Mouse (Mus musculus) retina, adult 2 months (tissue): ENCODE results near the gene Manbal.

Source experiments
- DNase-seq: peaks from one replicate; pipeline ENCODE4 v3.0.0-alpha.2; 2012; ENCODE audit warnings: low read depth, low spot score

Gene Manbal

GRCm38 (mm10) chr2:157412497-157412896 is 45.1 kb downstream of the Manbal start:
- no peak for DNase-seq

GRCm38 (mm10) chr2:157417229-157417628 is 49.8 kb downstream of the Manbal start:
- no peak for DNase-seq

GRCm38 (mm10) chr2:157418206-157418605 is 50.8 kb downstream of the Manbal start, which contains the start of gene Src:
Gene Src (plus strand): TSS chr2:157418444.
- DNase-seq: no peak

- DNase-seq: no peak
These were observed 51.2 kb downstream of the Manbal start for GRCm38 (mm10) chr2:157418609-157419071.

DNA sequence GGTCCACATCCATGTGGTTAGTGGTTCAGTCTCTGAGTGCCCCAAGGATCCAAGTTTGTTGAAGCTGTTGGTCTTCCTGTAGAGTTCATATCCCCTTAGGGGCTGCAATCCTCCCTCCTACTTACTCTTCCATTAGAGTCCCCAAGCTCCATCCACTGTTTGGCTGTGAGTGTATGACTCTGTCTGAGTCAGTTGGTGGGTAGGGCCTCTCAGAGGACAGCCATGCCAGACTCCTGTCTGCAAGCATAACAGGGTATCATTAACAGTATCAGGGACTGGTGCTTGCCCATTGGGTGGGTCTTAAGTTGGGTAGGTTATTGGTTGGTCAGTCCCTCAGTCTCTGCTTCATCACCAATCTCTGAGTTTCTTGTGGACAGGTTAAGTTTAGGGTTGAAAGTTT is 52.1 kb downstream of the Manbal start:
- DNase-seq: no peak

GRCm38 (mm10) chr2:157420404-157420803 is 53.0 kb downstream of the Manbal start:
- no peak for DNase-seq

DNA sequence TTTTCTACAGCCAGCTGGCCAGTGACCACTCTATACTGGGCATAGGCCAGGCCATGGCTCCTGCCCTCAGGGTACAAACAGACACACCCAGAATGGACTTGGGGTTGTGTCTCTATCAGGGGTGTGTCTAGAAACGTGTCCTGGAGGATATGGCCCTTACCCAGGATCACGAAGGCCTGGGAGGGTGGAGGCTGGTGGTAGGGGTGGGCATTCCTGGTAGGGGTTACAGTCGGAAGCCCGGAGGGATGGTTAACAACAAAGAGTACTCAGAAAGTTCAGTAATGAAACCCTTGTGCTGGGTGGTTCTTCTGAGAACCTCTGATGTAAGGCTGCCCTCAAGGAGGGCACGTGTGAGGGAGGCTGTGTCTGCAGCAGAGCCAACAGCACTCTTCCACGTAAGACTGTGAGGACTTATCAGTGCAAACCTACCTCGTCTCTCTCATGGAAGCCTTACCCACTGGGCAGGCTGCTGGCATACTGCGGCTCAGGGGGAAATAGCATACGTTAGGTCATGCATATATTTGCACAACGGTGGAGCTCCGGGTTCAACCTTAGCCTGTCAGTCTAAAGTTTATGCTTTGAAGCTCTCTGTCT is 54.8 kb downstream of the Manbal start:
- DNase-seq: no peak

- no peak for DNase-seq
These were observed 55.7 kb downstream of the Manbal start for GRCm38 (mm10) chr2:157422854-157423705.

DNA sequence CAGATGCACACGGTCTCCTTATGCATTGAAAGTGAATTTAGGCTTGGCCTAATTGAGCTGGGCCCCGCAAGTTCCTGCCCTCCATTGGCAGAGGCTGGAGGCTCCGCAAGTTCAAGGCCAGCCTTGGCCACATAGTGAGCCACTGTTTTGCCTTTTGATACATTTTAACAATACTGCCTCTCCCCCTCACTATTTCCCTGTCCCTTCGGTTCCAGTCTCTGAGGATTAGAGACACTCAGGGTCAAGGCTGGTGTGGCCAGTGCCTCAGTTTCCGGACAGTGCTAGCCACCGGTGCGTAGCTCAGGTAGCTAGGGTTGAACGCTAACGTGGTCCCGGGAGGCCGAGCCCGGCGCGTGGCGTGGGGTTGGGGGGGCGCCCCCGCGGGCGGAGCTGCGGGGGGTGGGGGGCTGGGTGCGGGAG is 56.3 kb downstream of the Manbal start:
- DNase-seq: no peak

- no peak for DNase-seq
These were observed 56.9 kb downstream of the Manbal start for GRCm38 (mm10) chr2:157424126-157424903.

DNA sequence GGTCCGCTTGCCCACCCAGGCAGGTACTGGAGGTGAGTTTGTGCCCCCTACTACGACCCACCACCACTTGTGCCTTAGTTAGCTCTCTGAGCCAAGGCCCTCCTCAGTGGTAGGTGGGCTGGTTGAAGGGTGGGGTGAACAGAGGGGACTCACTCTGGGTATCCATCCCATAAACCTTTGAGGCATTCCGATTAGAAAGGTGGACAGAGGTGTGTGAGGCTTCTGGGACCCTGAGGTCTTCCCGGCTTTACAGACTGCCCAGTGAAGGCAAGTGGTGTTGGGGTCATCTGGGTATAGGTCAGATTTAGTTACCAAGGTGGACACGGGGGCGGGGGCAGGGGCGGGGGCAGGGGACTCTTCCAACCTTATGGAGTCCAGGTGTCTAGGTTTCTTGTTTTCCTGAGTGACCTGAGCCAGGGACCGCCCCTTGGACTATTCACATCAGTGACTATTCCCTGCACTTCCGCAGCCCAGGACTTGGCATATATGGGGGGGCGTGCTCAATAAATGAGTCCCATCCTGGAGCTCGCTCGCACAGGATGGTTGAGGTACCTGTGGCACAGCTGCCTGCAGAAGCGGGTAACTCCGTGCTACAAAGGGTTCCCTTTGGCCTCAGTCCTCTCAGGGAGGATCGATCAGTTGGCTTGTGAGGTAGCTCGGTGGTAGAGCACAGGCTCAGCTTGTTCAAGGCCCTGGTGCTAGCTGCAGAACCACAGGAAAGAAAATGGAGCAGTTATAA is 57.7 kb downstream of the Manbal start:
- no peak for DNase-seq

DNA sequence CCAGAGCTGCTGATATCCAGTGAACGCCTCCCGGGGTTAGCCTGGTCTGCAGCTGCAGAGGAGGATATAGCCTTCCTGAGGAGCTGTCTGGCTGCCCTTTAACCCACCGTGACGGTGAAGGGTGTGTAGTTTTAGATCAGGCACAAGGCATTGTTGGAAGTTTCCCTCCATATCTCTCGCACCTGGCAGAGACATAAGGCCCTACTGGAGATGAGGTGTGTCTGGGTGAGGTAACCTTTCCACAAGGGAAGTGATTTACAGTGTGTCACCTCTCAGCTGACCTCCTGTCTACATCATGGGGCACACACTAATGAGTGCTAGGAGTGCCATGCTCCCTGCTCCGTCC is 58.2 kb downstream of the Manbal start:
- DNase-seq: no peak

DNA sequence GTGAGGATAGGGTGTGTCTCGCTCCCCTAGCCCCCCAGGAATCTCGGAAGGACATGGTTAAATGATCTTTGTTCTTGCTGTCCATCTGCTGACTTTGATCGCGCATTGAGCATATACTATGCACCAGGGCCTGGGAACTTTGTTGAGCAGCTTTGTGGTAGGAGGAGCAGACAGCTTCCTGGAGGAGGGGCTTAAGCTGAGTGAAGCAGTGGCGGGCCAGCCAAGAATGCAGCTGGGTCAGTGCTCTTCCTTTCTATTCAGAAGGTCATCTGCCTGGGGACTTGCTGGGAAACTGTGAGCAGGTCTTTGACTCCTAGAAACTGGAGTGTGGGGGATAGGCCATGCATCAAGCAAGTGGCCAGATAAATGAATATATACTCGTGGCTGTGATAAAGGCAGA is 58.8 kb downstream of the Manbal start:
- no peak for DNase-seq

GRCm38 (mm10) chr2:157427164-157427563 is 59.8 kb downstream of the Manbal start:
- DNase-seq: no peak

DNA sequence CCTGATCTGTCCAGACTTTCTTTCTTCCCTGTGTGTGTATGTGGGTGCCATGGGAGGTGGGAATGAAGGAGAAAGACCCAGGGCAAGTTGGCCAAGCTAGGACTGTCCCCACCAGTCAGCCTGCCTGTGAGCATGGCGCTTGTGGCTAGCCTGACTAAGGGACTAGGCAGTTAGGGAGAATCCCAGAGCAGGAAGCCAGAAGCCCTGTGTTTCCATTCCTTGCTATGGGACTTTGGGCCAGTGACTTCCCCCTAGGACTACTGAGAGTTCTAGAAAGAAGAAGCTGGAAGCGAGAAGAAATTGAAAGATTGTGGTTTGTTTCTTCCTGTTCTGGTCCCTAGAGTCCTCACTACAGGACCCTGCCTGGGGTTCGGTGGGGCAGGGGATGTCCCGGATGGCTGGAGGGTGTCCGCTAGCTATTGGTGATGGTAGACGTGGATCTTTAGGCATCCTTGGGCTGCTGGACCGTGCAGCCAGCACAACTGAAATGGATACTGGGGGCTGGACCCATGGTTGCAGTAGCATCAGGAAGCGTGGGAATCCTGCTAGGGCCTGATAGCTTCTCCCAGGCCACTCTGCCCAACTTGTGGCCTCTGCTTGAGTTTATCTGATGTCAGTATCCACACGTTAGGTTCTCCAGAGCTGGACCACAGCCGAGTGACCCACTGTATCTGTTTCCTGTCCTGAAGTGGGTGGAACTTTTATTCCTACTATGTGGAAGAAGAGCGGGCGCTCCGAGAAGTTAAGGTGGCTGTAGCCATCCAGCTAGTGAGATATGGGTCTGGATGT is 61.2 kb downstream of the Manbal start:
- DNase-seq: no peak

DNA sequence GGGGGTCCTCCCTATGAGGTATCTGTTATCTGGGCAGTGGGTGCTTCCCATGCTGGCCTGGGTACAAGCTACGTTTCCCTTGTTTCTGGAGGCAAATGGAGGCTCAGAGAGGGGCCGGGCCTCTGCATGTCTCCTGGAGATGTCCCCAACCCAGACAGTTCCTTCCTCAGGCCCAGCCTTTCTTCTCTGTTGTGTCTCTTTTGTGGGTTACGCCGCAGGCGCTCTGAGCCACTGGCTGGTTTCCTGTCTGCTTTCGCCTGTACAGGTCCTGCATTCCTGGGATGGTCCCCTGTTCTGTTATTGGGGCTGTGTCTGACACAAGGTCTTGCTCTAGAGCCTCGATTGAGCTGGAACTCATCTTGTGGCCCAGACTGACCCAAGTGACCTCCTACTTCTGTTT is 62.3 kb downstream of the Manbal start:
- no peak for DNase-seq

DNA sequence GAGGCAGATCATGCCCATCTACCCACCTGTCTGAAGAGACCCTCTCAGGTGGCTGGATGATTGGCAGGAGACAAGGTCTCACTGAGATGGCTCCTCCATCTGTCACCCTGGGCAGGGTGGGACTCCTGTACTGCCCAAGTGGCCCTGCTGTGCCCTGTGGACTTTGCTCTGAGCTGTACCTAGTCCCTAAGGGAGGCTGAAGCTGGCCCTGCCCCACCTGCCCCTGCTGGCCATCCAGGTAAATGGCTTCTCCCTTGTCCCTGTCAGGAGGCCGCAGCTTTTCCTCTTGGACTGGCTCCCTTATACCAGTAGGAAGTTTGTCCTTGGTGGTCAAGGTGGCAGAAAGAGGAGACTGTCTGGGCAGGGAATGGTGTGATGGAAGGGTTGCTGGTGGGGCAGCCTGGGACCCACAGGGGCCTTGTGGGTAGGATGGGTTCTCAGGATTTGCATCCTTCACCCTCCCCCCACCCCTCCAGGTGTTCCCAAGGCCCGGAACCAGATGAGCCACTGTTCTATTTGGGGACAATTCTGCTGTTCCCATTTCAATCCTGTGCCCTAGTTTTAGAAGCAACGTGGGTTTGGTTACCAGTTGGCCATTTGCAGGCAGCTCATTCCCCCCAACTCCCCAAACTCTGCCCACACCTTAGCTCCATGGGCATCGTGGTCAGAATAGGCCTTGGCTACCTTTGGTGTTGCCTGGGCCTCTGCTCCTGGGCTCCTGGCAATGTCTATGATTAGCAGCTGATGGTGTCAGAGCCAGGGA is 63.5 kb downstream of the Manbal start:
- no peak for DNase-seq

DNA sequence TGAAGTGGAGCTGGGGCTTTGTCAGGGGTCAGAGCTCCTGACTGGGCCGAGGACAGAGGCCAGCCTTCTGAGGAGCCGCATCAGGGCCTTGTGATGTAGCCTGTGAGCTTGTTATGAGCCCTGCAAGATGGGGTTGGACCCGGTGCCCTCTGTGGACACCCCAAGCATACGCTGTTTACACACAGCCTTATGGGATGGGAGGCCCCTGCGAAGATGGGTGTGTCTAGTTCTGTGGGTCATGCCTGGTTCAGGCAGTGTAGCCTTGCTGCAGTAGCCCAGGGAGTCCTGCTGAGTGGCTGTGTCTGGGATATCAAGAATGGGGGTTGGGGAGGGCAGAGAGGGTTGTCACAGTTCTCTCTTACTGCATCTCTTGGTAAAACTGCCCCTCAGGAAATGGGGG is 64.5 kb downstream of the Manbal start:
- DNase-seq: no peak

DNA sequence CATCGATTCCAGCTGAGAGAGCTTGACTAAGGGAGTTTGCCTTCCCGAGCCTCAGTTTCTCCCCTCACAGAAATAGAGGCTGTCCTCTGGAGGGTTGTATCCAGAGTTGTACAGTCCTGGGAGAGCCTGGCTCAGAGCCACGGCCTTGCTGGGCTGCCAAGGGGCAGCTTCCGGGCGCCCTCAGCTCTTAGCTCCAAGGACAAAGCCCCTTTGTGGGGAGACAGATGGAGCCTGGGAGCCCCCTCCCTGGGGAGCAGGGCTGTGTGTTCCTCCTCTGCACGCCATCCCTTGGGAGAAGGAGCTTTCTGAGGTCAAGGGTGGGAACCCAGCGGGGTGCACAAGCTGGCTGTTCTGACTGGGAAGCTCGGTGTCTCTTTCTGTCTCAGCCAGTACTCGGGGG is 65.1 kb downstream of the Manbal start:
- DNase-seq: no peak

DNA sequence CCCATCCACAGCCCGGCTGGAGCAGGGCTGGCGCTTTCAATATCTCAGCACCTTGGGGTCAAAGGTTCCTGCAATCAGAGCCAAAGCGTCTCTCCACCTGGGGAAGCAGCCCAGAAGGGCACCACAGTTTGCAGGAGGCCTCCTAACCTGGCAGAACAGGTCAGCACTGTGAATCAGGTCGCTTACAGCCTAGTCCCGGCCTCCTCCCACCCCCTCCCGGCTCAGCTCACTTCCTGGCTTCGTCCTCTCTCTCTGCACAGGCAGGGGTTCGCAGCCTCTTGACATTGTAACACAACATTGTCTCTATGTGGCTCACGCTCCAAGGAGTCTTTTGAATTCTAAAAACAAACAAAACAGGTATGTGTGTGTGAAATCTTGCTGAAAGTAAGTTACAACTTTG is 66.6 kb downstream of the Manbal start:
- no peak for DNase-seq
